Mouse (Mus musculus): ENCODE results near the gene Lep.

- no peak for TF ChIP-seq POLR2A (IDR thresholded peaks at IDR 0.05; ENCODE audit: low read depth, low read length)
- TF ChIP-seq CTCF (IDR thresholded peaks at IDR 0.05; ENCODE audit: borderline replicate concordance, insufficient read depth, low read length) = no peak
Measured at GRCm38 (mm10) chr6:29072258-29072657, 12.2 kb downstream of the Lep start.

Measured in embryonic fibroblast, embryonic 13.5 days (primary cell).